Mouse (Mus musculus): ENCODE measurements around the gene Mecom.

GRCm38 (mm10) chr3:30209131-30209530 lies 338.7 kb downstream of the Mecom start:
- TF ChIP-seq POLR2A (IDR thresholded peaks at IDR 0.05; ENCODE audit: borderline replicate concordance, insufficient read depth, low read length), result no peak
- no peak for TF ChIP-seq CTCF (IDR thresholded peaks at IDR 0.05; ENCODE audit: borderline replicate concordance, insufficient read depth, low read depth, low read length)
